Mouse (Mus musculus): ENCODE results near the gene Nt5dc3. TPM values are rescaled to one million over a fixed set of nuclear protein-coding genes. Genes with fewer than 3 reads are reported as not detected.

The Nt5dc3 gene
- total and polyA plus RNA-seq, 3 experiments = 4.6 to 15.9 (median 6.5) TPM

GRCm38 (mm10) chr10:86853433-86853832, 74.6 kb downstream of the Nt5dc3 start:
- dilution Hi-C loops (cut with MboI; ENCODE audit: extremely low pct_ligation_motif_present, extremely low pct_unique_long_range_greater_than_20kb, low sequenced_read_pairs) = no loop called here
- in situ Hi-C loops (cut with MboI; ENCODE audit: low pct_ligation_motif_present, low pct_unique_long_range_greater_than_20kb, low sequenced_read_pairs) = no loop called here
- TF ChIP-seq POLR2AphosphoS2 (IDR thresholded peaks at IDR 0.05; ENCODE audit: low read depth, low read length) (no peak), TBP (conservative IDR thresholded peaks at IDR 0.05; ENCODE audit: low read depth, low read length) (no peak), HCFC1 (IDR thresholded peaks at IDR 0.05; ENCODE audit: low read depth, low read length) (no peak), TCF12 (IDR thresholded peaks at IDR 0.05; ENCODE audit: low read depth, low read length) (no peak), KAT2A (IDR thresholded peaks at IDR 0.05; ENCODE audit: insufficient replicate concordance, low read length) (no peak), SIN3A (IDR thresholded peaks at IDR 0.05; ENCODE audit: low read length) (no peak), UBTF (IDR thresholded peaks at IDR 0.05; ENCODE audit: low read depth, low read length) (no peak), MEF2A (IDR thresholded peaks at IDR 0.05; ENCODE audit: borderline replicate concordance, low read depth, low read length) (no peak), MAZ (IDR thresholded peaks at IDR 0.05; ENCODE audit: low read depth, low read length) (no peak), MXI1 (IDR thresholded peaks at IDR 0.05; ENCODE audit: low read depth, low read length) (no peak), ETS1 (conservative IDR thresholded peaks at IDR 0.05; ENCODE audit: low read depth, low read length) (no peak), CHD1 (IDR thresholded peaks at IDR 0.05; ENCODE audit: low read depth, low read length) (no peak), ZKSCAN1 (IDR thresholded peaks at IDR 0.05; ENCODE audit: borderline replicate concordance, low read depth, low read length) (no peak), JUND (conservative IDR thresholded peaks at IDR 0.05; ENCODE audit: low read depth, low read length) (no peak), ZMIZ1 (IDR thresholded peaks at IDR 0.05; ENCODE audit: low read depth, low read length) (no peak), USF1 (IDR thresholded peaks at IDR 0.05; ENCODE audit: low read depth, low read length) (no peak), E2F4 (IDR thresholded peaks at IDR 0.05; ENCODE audit: insufficient replicate concordance, low read depth, low read length) (no peak), NRF1 (IDR thresholded peaks at IDR 0.05; ENCODE audit: low read depth, low read length) (no peak), JUN (IDR thresholded peaks at IDR 0.05; ENCODE audit: insufficient read depth, low read depth, low read length) (no peak), RCOR1 (conservative IDR thresholded peaks at IDR 0.05; ENCODE audit: low read depth, low read length) (no peak)

GRCm38 (mm10) chr10:86860396-86860795, 81.6 kb downstream of the Nt5dc3 start:
- Histone ChIP-seq H3K36me3 (replicated peaks in 1 of 2; ENCODE audit: control insufficient read depth in 1 of 2, insufficient read depth in 1 of 2, low read length in 1 of 2) (no peaks in the 10 kb centered on the region), H3K9ac (ENCODE audit: insufficient read depth, low read depth) (no peak overlapping the region), H3K4me2 (ENCODE audit: insufficient read depth, low read depth, poor library complexity, severe bottlenecking) (no peak overlapping the region), H3K4me1 (ENCODE audit: control insufficient read depth in 1 of 2, insufficient read depth in 2 of 2) (peaks cover 0 to 10% of the 10 kb centered on the region in 2 experiments; a peak in 1 of 4 replicates), H3K27me3 (replicated peaks) (no peaks in the 10 kb centered on the region), H3K27ac (ENCODE audit: insufficient read depth, low read depth) (no peak overlapping the region), H3K9me3 (replicated peaks; ENCODE audit: low read length) (no peaks in the 10 kb centered on the region), H3K79me2 (replicated peaks; ENCODE audit: control insufficient read depth, extremely low read depth, insufficient read depth, poor library complexity, severe bottlenecking) (no peaks in the 10 kb centered on the region), H3K4me3 (replicated peaks in 1 of 3; ENCODE audit: low read depth in 2 of 3, low read length in 2 of 3, poor library complexity in 1 of 3) (no peak overlapping the region)
- no peak for DNase-seq (ENCODE audit: extremely low read depth)
- dilution Hi-C loops (cut with MboI; ENCODE audit: extremely low pct_ligation_motif_present, extremely low pct_unique_long_range_greater_than_20kb, low sequenced_read_pairs) (no loop called here), in situ Hi-C loops (cut with MboI; ENCODE audit: low pct_ligation_motif_present, low pct_unique_long_range_greater_than_20kb, low sequenced_read_pairs) (no loop called here)
- TF ChIP-seq GABPA (IDR thresholded peaks at IDR 0.05; ENCODE audit: insufficient replicate concordance, low read depth, low read length) (no peak), RCOR1 (conservative IDR thresholded peaks at IDR 0.05; ENCODE audit: low read depth, low read length) (no peak), ZNF384 (IDR thresholded peaks at IDR 0.05; ENCODE audit: low read depth, low read length) (no peak), USF1 (IDR thresholded peaks at IDR 0.05; ENCODE audit: low read depth, low read length) (no peak), JUND (conservative IDR thresholded peaks at IDR 0.05; ENCODE audit: low read depth, low read length) (no peak), E2F4 (IDR thresholded peaks at IDR 0.05; ENCODE audit: insufficient replicate concordance, low read depth, low read length) (no peak), TBP (conservative IDR thresholded peaks at IDR 0.05; ENCODE audit: low read depth, low read length) (no peak), CTCF (conservative IDR thresholded peaks at IDR 0.05 in 1 of 2, IDR thresholded peaks at IDR 0.05 in 1 of 2; ENCODE audit: low read depth in 2 of 2, low read length in 2 of 2) (no peak), POLR2AphosphoS2 (IDR thresholded peaks at IDR 0.05; ENCODE audit: low read depth, low read length) (no peak), EP300 (IDR thresholded peaks at IDR 0.05; ENCODE audit: low read length) (no peak), MAX (IDR thresholded peaks at IDR 0.05; ENCODE audit: low read length) (no peak)

More at GRCm38 (mm10) chr10:86853433-86853832, 74.6 kb downstream of the Nt5dc3 start:
- no peak for DNase-seq (ENCODE audit: extremely low read depth)
- Histone ChIP-seq H3K4me1 (ENCODE audit: control insufficient read depth in 1 of 2, insufficient read depth in 2 of 2) (0 out of 4 replicates have a peak, but pooled peaks cover 0 to 2% of the 10 kb centered on the region in 2 experiments), H3K9me3 (replicated peaks; ENCODE audit: low read length) (no peaks in the 10 kb centered on the region), H3K27me3 (replicated peaks) (no peaks in the 10 kb centered on the region), H3K79me2 (replicated peaks; ENCODE audit: control insufficient read depth, extremely low read depth, insufficient read depth, poor library complexity, severe bottlenecking) (no peaks in the 10 kb centered on the region), H3K4me3 (replicated peaks in 1 of 3; ENCODE audit: low read depth in 2 of 3, low read length in 2 of 3, poor library complexity in 1 of 3) (no peak overlapping the region), H3K9ac (ENCODE audit: insufficient read depth, low read depth) (no peak overlapping the region), H3K27ac (ENCODE audit: insufficient read depth, low read depth) (no peak overlapping the region), H3K36me3 (replicated peaks in 1 of 2; ENCODE audit: control insufficient read depth in 1 of 2, insufficient read depth in 1 of 2, low read length in 1 of 2) (no peaks in the 10 kb centered on the region), H3K4me2 (ENCODE audit: insufficient read depth, low read depth, poor library complexity, severe bottlenecking) (no peak overlapping the region)
